Mouse (Mus musculus) lung, postnatal 0 days (tissue): ENCODE measurements at regions not wholly inside any gene's neighbourhood (a gene's known extent, or its start where the extent isn't known, plus 50 kb on each side); places are given as distances from the start of the nearest gene placed in this dataset.

ENCODE experiments used
- CTCF ChIP-seq: IDR thresholded peaks from 2 replicates; pipeline ENCODE4 v1.5.1; 2016; ENCODE audit warnings: antibody characterized with exemption, mild to moderate bottlenecking
- EP300 ChIP-seq: IDR thresholded peaks from 2 replicates; pipeline ENCODE4 v1.6.1; 2016; ENCODE audit warnings: antibody characterized with exemption, mild to moderate bottlenecking, control low read depth

DNA sequence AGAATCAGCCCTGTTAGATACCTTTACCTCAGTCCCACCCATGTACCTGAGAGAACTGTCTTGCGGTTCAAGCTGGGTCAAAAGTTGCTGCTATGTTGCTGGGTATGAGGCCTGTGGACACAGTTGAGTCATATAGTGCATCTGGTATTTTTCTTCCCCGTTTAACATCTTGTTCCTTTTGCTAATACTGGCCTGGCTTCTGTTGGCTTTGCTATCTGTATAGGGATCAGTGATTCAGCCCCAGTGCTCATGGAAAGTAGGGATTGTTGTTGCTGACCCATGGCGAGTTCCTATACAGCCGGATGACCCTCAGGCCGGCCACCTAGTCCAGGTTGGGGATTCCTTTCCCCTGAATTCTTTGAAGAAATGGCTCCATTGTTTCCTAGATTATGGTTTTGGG is 158.3 kb upstream of the Rbms1 start:
- no peak for TF ChIP-seq CTCF
- TF ChIP-seq EP300: no peak
